Mouse (Mus musculus): Measurements from ENCODE around the gene Cnot1. TPM values are rescaled to one million over a fixed set of nuclear protein-coding genes. Genes with fewer than 3 reads are reported as not detected.
A peak's percentile ranks its signal among the peaks of the same experiment; 100 is the strongest.

The Cnot1 gene
- polyA plus RNA-seq, 1 experiment from 2014 or later = 136 TPM

DNA sequence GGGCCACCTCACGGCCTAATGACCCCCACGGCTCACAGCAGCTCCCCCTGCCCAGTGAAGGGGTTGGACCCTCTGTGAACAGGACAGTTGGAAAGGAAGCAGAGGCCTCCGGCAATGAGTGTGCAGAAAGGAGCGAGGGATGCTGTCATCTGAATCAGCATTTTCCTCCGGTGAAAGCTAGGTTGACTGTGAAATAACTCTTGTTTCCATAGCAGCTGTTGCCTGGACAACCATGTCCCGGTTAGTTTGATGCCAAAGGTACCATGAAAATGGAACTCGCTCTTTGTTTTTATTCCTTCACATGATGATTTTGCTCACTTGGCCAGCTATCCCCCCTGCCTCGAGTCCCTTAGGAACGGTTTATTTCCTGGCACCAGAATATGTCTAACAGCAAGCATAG, 107.0 kb downstream of the Cnot1 start:
- Histone ChIP-seq H3K4me2 (ENCODE audit: low read depth, low read length, severe bottlenecking) (no peak overlapping the region), H3K4me3 (ENCODE audit: low read depth, low read length) (no peak overlapping the region), H3K36me3 (ENCODE audit: control insufficient read depth, insufficient read depth, low read length) (no peaks in the 10 kb centered on the region), H3K9ac (ENCODE audit: low read length) (no peak overlapping the region; the same call in 1 of the 2 replicates), H3K27me3 (ENCODE audit: control insufficient read depth, insufficient read depth, low read length) (no peaks in the 10 kb centered on the region), H3K9me3 (ENCODE audit: control insufficient read depth, low read length) (no peaks in the 10 kb centered on the region), H3K4me1 (replicated peaks; ENCODE audit: control insufficient read depth, insufficient read depth, low read length) (peaks cover 9% of the 10 kb centered on the region; the same call in 1 of the 2 replicates), H3K27ac (ENCODE audit: low read depth, low read length) (no peak overlapping the region)
- DNase-seq (ENCODE audit: low spot score) (peak; percentile 50), ATAC-seq (replicated peaks; ENCODE audit: low FRiP score) (no peak)
- 61% methylated on average over 9 of the region's 9 CpGs for WGBS

DNA sequence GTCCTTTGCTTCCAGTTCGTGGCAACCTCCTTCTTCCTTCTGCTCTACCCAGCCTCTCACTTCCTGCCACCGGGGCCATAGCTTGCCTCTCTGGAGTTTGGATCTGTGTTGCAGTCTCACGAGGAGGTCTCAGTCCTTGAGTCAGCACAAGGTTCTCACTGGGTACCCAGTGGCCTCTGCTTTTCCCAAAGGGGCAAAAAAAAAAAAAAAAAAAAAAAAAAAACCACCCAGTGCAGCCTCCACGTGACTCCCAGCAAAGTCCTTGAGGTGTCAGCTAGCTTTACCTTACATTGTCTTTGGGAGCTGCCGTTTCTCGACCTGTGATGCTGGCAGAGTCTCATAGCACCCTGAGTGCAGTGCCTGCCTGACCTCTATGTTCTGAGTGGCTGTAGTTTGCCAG, 109.1 kb downstream of the Cnot1 start:
- Histone ChIP-seq H3K9me3 (ENCODE audit: control insufficient read depth, low read length) (no peaks in the 10 kb centered on the region), H3K4me1 (replicated peaks; ENCODE audit: control insufficient read depth, insufficient read depth, low read length) (peaks cover 8% of the 10 kb centered on the region; the same call in 1 of the 2 replicates), H3K36me3 (ENCODE audit: control insufficient read depth, insufficient read depth, low read length) (no peaks in the 10 kb centered on the region), H3K4me3 (ENCODE audit: low read depth, low read length) (no peak overlapping the region), H3K4me2 (ENCODE audit: low read depth, low read length, severe bottlenecking) (no peak overlapping the region), H3K9ac (ENCODE audit: low read length) (no peak overlapping the region), H3K27ac (ENCODE audit: low read depth, low read length) (no peak overlapping the region), H3K27me3 (ENCODE audit: control insufficient read depth, insufficient read depth, low read length) (no peaks in the 10 kb centered on the region)
- ATAC-seq (replicated peaks; ENCODE audit: low FRiP score) (no peak), DNase-seq (ENCODE audit: low spot score) (no peak)
- 40% methylated on average over 6 of the region's 6 CpGs for WGBS

DNA sequence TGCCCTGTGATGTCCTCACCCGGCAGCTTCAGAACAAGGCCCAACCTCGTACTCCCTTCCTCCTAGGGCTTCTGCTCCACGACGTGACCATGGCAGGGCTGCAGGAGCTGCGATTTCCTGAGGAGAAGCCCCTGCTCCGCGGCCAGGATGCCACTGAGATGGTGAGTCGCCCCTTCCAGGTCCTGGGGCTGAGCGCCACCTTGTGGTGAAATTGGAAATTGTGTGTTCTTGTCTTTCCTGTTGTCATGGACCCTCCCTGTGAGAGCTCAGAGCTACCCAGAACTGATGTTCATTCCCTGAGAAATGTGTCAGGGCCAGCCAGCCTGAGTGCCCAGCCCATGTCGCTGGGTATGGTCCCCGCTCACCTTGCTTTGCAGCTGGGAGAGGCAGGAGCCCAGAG, 110.1 kb downstream of the Cnot1 start:
- Histone ChIP-seq H3K27ac (ENCODE audit: low read depth, low read length) (no peak overlapping the region), H3K4me3 (ENCODE audit: low read depth, low read length) (no peak overlapping the region), H3K4me1 (replicated peaks; ENCODE audit: control insufficient read depth, insufficient read depth, low read length) (peaks cover 7% of the 10 kb centered on the region; the same call in 1 of the 2 replicates), H3K36me3 (ENCODE audit: control insufficient read depth, insufficient read depth, low read length) (no peaks in the 10 kb centered on the region), H3K4me2 (ENCODE audit: low read depth, low read length, severe bottlenecking) (no peak overlapping the region), H3K9ac (ENCODE audit: low read length) (peak overlapping the region; percentile 35; the same call in 1 of the 2 replicates), H3K9me3 (ENCODE audit: control insufficient read depth, low read length) (no peaks in the 10 kb centered on the region), H3K27me3 (ENCODE audit: control insufficient read depth, insufficient read depth, low read length) (no peaks in the 10 kb centered on the region)
- DNase-seq (ENCODE audit: low spot score) (peak; percentile 94), ATAC-seq (replicated peaks; ENCODE audit: low FRiP score) (peak; percentile 57)
- WGBS = 1% methylated on average over 11 of the region's 11 CpGs

DNA sequence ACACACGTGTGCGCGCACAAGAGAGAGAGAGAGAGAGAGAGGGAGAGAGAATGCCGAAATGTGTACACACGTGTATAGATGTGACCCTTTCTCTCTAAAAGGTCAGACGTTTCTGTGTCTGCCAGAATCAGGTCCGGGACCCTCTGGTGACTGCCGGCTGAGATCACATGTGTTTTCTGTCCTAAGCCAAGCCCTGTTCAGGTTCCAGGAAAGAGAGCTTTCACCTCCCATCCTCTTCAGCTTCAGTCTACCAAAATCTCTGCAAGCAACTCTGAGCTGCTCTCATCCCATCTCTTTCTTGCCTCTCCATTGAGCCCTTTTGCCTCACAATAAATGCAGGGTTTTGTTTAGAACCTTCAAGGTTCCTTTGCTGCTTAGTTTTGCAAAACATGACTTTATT, 110.6 kb downstream of the Cnot1 start:
- WGBS = 63% methylated on average over 8 of the region's 8 CpGs
- DNase-seq (ENCODE audit: low spot score) = no peak
- Histone ChIP-seq H3K4me2 (ENCODE audit: low read depth, low read length, severe bottlenecking) (no peak overlapping the region), H3K27me3 (ENCODE audit: control insufficient read depth, insufficient read depth, low read length) (no peaks in the 10 kb centered on the region), H3K4me3 (ENCODE audit: low read depth, low read length) (no peak overlapping the region), H3K9me3 (ENCODE audit: control insufficient read depth, low read length) (no peaks in the 10 kb centered on the region), H3K36me3 (ENCODE audit: control insufficient read depth, insufficient read depth, low read length) (no peaks in the 10 kb centered on the region), H3K27ac (ENCODE audit: low read depth, low read length) (no peak overlapping the region), H3K9ac (ENCODE audit: low read length) (peak overlapping the region; percentile 35; the same call in 1 of the 2 replicates), H3K4me1 (replicated peaks; ENCODE audit: control insufficient read depth, insufficient read depth, low read length) (peaks cover 7% of the 10 kb centered on the region; the same call in 1 of the 2 replicates)
- no peak for ATAC-seq (replicated peaks; ENCODE audit: low FRiP score)

DNA sequence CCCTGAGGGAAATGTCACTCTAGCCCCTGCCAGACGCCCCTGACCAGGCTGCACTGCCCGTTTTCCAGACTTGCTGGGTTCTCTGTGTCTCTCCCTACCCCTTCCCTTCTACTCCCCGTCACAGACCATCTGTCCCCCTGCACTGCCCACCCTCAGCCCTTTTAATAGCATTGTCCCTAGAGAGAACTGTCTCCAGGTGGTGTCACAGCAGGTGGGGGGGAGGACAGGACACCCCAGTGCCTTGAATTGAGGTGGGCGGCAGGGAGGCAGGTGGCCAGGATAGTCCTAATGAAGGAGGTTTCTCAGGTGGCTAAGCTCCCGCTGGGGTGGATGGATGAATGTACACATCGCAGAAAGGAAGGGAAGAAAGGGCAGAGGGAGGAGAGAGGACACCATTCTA, 112.6 kb downstream of the Cnot1 start:
- peak; percentile 30; the same call in 1 of the 2 replicates for ATAC-seq (replicated peaks; ENCODE audit: low FRiP score)
- Histone ChIP-seq H3K9me3 (ENCODE audit: control insufficient read depth, low read length) (no peaks in the 10 kb centered on the region), H3K4me1 (replicated peaks; ENCODE audit: control insufficient read depth, insufficient read depth, low read length) (peaks cover 5% of the 10 kb centered on the region; the same call in 1 of the 2 replicates), H3K27me3 (ENCODE audit: control insufficient read depth, insufficient read depth, low read length) (no peaks in the 10 kb centered on the region), H3K4me3 (ENCODE audit: low read depth, low read length) (no peak overlapping the region), H3K9ac (ENCODE audit: low read length) (no peak overlapping the region), H3K4me2 (ENCODE audit: low read depth, low read length, severe bottlenecking) (no peak overlapping the region), H3K36me3 (ENCODE audit: control insufficient read depth, insufficient read depth, low read length) (no peaks in the 10 kb centered on the region), H3K27ac (ENCODE audit: low read depth, low read length) (no peak overlapping the region)
- peak; percentile 49 for DNase-seq (ENCODE audit: low spot score)
- WGBS = 7% methylated on average over 6 of the region's 6 CpGs

DNA sequence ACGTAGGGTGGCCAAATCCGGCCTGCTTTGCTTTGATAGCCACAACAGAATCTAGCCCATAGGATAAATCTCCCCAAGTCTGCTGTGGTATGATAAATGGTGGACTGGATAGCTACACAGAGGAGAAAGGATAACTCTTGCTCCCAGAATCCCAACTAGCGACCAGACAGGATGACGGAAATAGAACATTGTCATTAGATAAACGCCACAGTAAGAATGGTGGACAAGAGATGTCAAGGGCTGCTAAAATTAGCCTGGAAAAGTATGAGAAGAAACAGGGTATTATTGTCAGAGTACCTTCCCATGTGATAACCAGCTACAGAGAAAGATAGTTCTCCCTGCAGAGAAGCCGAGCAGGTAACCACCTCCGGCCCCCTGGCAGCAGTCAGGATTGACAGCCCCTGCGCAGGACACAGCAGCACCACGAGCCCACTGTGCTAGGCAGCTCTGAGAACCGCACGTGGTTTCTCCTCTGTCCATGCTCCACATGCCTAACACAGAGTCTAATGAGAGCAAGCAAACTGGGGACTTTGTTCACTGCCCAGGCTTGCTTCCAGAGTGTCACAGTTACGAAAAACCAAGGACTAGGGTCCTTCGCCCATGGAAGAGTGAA, 116.2 kb downstream of the Cnot1 start:
- H3K27me3 ChIP-seq (ENCODE audit: control insufficient read depth, insufficient read depth, low read length) = no peaks in the 10 kb centered on the region
- DNase-seq (ENCODE audit: low spot score) = peak; percentile 48

DNA sequence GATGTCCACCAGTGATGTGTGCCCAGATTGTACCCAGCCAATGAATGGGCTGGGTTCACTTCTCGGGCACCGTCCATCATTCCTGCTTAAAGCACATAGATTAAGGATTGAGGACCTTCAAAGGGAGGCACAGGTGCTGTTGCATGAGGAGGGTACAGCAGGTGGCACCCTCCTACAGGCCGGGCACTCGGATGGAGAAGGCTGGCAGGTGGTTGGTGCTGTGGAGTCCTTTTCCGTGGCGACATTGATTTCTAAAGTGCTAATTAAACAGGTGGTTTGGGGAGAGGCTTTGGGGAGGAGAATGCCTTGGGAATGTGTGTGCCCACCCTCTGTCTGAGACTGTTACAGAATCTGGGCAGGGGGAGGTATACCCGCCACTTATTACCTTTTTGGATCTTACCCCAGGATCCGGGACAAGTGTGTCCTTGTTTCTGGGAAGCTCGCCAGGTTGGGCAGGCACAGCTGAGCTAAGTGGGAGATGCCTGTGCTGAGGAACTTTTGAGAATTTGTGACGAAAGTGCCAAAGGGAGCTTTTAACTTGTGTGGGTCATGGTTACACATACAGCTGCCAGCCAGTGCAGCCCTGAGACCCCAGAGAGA, 119.1 kb downstream of the Cnot1 start:
- Histone ChIP-seq H3K9me3 (ENCODE audit: control insufficient read depth, low read length) (no peaks in the 10 kb centered on the region), H3K36me3 (ENCODE audit: control insufficient read depth, insufficient read depth, low read length) (no peaks in the 10 kb centered on the region), H3K27me3 (ENCODE audit: control insufficient read depth, insufficient read depth, low read length) (no peaks in the 10 kb centered on the region), H3K9ac (ENCODE audit: low read length) (no peak overlapping the region), H3K27ac (ENCODE audit: low read depth, low read length) (no peak overlapping the region), H3K4me3 (ENCODE audit: low read depth, low read length) (no peak overlapping the region), H3K4me2 (ENCODE audit: low read depth, low read length, severe bottlenecking) (no peak overlapping the region), H3K4me1 (replicated peaks; ENCODE audit: control insufficient read depth, insufficient read depth, low read length) (no peaks in the 10 kb centered on the region)
- 82% methylated on average over 10 of the region's 10 CpGs for WGBS
- no peak for ATAC-seq (replicated peaks; ENCODE audit: low FRiP score)
- no peak for DNase-seq (ENCODE audit: low spot score)

More for the DNA sequence above, 116.2 kb downstream of the Cnot1 start:
- H3K4me2 ChIP-seq (ENCODE audit: low read depth, low read length, severe bottlenecking) = no peak overlapping the region
- no peaks in the 10 kb centered on the region for H3K9me3 ChIP-seq (ENCODE audit: control insufficient read depth, low read length)
- no peak overlapping the region for H3K9ac ChIP-seq (ENCODE audit: low read length)
- 91% methylated on average over 13 of the region's 13 CpGs for WGBS
- no peaks in the 10 kb centered on the region for H3K36me3 ChIP-seq (ENCODE audit: control insufficient read depth, insufficient read depth, low read length)
- no peak overlapping the region for H3K4me3 ChIP-seq (ENCODE audit: low read depth, low read length)
- H3K4me1 ChIP-seq (replicated peaks; ENCODE audit: control insufficient read depth, insufficient read depth, low read length) = peaks cover 5% of the 10 kb centered on the region; the same call in 1 of the 2 replicates
- no peak overlapping the region for H3K27ac ChIP-seq (ENCODE audit: low read depth, low read length)
- ATAC-seq (replicated peaks; ENCODE audit: low FRiP score) = no peak

DNA sequence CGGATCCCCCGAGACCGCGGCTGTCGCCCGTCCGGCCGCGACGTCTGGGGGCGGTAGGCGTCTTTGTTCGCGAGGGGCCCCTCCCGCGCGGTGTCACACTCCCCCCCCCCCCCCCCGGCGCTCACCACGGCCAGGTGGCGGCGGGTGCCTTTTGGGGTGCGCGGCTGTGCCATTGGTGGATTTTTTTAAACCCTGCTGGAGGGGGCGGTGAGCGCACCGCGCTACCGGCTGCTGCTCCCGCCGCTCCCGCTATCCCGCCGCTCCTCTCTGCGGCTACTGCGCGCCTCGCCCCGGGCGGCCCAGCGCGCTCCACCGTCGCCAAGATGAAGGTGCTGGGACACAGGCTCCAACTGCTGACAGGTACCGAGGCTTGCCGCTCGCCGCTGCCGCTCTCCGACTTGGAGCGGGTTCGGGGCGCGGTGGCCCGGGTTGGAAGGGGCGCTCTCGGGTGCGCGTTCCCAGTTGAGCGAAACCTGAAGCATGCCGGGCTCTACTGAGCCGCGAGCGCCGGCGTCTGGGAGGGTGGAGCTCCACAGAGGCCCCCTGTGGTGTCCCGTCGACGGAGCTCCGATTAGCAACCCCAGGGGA, 129.1 kb downstream of the Cnot1 start:
- Histone ChIP-seq H3K9me3 (ENCODE audit: control insufficient read depth, low read length) (no peaks in the 10 kb centered on the region), H3K4me1 (replicated peaks; ENCODE audit: control insufficient read depth, insufficient read depth, low read length) (peaks cover 4% of the 10 kb centered on the region; the same call in 1 of the 2 replicates), H3K4me2 (ENCODE audit: low read depth, low read length, severe bottlenecking) (peak overlapping the region; percentile 91), H3K36me3 (ENCODE audit: control insufficient read depth, insufficient read depth, low read length) (no peaks in the 10 kb centered on the region), H3K9ac (ENCODE audit: low read length) (peak overlapping the region; percentile 57), H3K27ac (ENCODE audit: low read depth, low read length) (no peak overlapping the region), H3K4me3 (ENCODE audit: low read depth, low read length) (peak overlapping the region; percentile 53), H3K27me3 (ENCODE audit: control insufficient read depth, insufficient read depth, low read length) (peaks cover 33% of the 10 kb centered on the region)
- ATAC-seq (replicated peaks; ENCODE audit: low FRiP score) (peak; percentile 31), DNase-seq (ENCODE audit: low spot score) (peak; percentile 65)
- under 1% methylated on average over 39 of the region's 70 CpGs for WGBS

All from forebrain, embryonic 11.5 days (tissue).